Mouse (Mus musculus): ENCODE data around the gene Irgm2. TPM values are rescaled to one million over a fixed set of nuclear protein-coding genes. Genes with fewer than 3 reads are reported as not detected.

The Irgm2 gene
- 13.6 and 14.4 TPM in 2 replicates for polyA plus RNA-seq (2015; fragmentation: Nextera tagmentation; extraction: Ambion mirVana)

GRCm38 (mm10) chr11:58199229-58200037 is at the start of gene Irgm2, which contains the start of gene Igtp:
Gene Irgm2, plus strand, starts transcription at chr11:58199618.
Gene Igtp, plus strand, starts transcription at chr11:58199556.

GRCm38 (mm10) chr11:58168167-58168915 is 31.1 kb upstream of the Irgm2 start, which contains the start of gene Gemin5:
Gene Gemin5, minus strand, starts transcription at chr11:58168539.

GRCm38 (mm10) chr11:58171459-58172091 is 27.8 kb upstream of the Irgm2 start, which contains the start of gene Mrpl22:
Gene Mrpl22, plus strand, starts transcription at chr11:58171661.

Other genes starting within 250 kb of the Irgm2 start
- 10.5 TPM in 2 replicates for gene Larp1, start 190.6 kb upstream of the Irgm2 start, polyA plus RNA-seq (2015; fragmentation: Nextera tagmentation; extraction: Ambion mirVana)
- not detected in 2 replicates for gene Gm12248, start 106.5 kb upstream of the Irgm2 start, polyA plus RNA-seq (2015; fragmentation: Nextera tagmentation; extraction: Ambion mirVana)
- 60.8 and 63.5 TPM in 2 replicates for gene Cnot8, start 95.5 kb upstream of the Irgm2 start, polyA plus RNA-seq (2015; fragmentation: Nextera tagmentation; extraction: Ambion mirVana)
- 5.8 and 6.5 TPM in 2 replicates for gene Gemin5, start 31.1 kb upstream of the Irgm2 start, polyA plus RNA-seq (2015; fragmentation: Nextera tagmentation; extraction: Ambion mirVana)
- gene Mrpl22, start 28.0 kb upstream of the Irgm2 start, polyA plus RNA-seq (2015; fragmentation: Nextera tagmentation; extraction: Ambion mirVana) = 120 and 134 TPM in 2 replicates
- 23.1 and 27.3 TPM in 2 replicates for gene Igtp, start 62 bp upstream of the Irgm2 start, polyA plus RNA-seq (2015; fragmentation: Nextera tagmentation; extraction: Ambion mirVana)
- gene 4930438A08Rik, start 75.2 kb downstream of the Irgm2 start, polyA plus RNA-seq (2015; fragmentation: Nextera tagmentation; extraction: Ambion mirVana) = 0.61 TPM in 1 of 2 replicates, not detected in the other
- 5.2 and 6.3 TPM in 2 replicates for gene Zfp692, start 107.5 kb downstream of the Irgm2 start, polyA plus RNA-seq (2015; fragmentation: Nextera tagmentation; extraction: Ambion mirVana)
- 35.6 and 39.3 TPM in 2 replicates for gene Zfp672, start 130.7 kb downstream of the Irgm2 start, polyA plus RNA-seq (2015; fragmentation: Nextera tagmentation; extraction: Ambion mirVana)
- 23.7 and 24.0 TPM in 2 replicates for gene Sh3bp5l, start 131.1 kb downstream of the Irgm2 start, polyA plus RNA-seq (2015; fragmentation: Nextera tagmentation; extraction: Ambion mirVana)
- gene Lypd8, start 179.4 kb downstream of the Irgm2 start, polyA plus RNA-seq (2015; fragmentation: Nextera tagmentation; extraction: Ambion mirVana) = not detected in 2 replicates
- not detected in 2 replicates for gene 1810065E05Rik, start 221.5 kb downstream of the Irgm2 start, polyA plus RNA-seq (2015; fragmentation: Nextera tagmentation; extraction: Ambion mirVana)
- gene Gm12253, start 232.9 kb downstream of the Irgm2 start, polyA plus RNA-seq (2015; fragmentation: Nextera tagmentation; extraction: Ambion mirVana) = not detected in 2 replicates